Mouse (Mus musculus) lung, adult 18-20 months (tissue): Measurements from ENCODE around the gene Gm21883.
"Not testable (repeated sequence)": the region's sequence is repeated elsewhere in the genome, so short reads cannot be mapped to it uniquely, and the experiment has no call there.

ENCODE experiments used
- DNase-seq, 2 experiments: peaks; one replicate each; pipeline ENCODE4 v3.0.0; 2022; ENCODE audit warnings: mixed read lengths in 2 of 2

Gm21883 gene

DNA sequence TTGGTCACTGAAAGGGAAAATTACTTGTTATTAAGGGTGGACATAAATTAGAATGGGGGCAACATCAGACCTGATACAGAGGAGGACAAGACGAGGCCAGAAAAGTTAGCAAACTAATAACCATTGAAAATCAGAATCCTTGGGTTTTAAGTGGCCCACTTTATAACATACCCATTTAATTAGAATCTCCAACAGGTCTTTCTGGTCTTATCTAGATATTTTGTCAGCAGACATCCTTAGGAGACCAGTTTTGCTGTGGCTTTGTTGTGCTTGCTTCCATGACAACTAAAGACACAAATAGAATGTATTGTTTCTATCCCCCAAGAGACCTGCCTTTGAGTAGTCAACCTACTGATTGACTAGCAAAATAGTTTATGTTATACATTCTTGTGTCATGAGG is at the start of gene Gm21883:
Gene Gm21883, minus strand, starts transcription at position 101 of the 400 bp plus-strand sequence.
- not testable (repeated sequence) for DNase-seq

DNA sequence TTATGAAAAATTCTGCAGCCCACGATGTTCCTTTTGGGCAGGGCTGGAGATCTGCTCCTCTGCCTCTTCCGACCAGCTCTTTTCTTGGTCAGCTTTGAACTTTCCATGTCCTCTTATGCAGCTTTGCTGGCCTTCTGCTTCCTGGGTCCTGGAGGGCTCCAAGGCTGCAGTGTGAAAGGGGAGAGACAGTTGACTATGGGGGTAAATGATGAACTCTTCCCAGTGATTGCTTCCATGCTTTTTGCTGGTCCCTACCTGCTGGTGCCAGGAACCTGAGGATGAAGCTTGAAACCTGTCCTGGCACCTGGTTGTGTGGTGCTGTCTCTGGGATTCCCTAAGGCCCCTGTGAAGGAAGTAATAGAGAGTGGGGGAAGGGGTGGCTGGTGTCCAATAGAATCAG is 44.7 kb upstream of the Gm21883 start, which contains the start of gene Spin2e:
Gene Spin2e, minus strand, starts transcription at position 101 of the 400 bp plus-strand sequence.
- not testable (repeated sequence) for DNase-seq
